Mouse (Mus musculus) mammary gland, adult 2 months (tissue): ENCODE results near the gene Msrb3. TPM values are rescaled to one million over a fixed set of nuclear protein-coding genes. Genes with fewer than 3 reads are reported as not detected.

Source experiments
- polyA plus RNA-seq: library from polyadenylated mRNA; depleted of rRNA; stranded (reverse); fragments of >200 nt; gene quantifications from 2 replicates; pipeline ENCODE4 v1.2.3, GENCODE M21; 2012; ENCODE audit warnings: low replicate concordance; rRNA removed

Msrb3 gene
- 21.9 and 33.9 TPM in 2 replicates for polyA plus RNA-seq

DNA sequence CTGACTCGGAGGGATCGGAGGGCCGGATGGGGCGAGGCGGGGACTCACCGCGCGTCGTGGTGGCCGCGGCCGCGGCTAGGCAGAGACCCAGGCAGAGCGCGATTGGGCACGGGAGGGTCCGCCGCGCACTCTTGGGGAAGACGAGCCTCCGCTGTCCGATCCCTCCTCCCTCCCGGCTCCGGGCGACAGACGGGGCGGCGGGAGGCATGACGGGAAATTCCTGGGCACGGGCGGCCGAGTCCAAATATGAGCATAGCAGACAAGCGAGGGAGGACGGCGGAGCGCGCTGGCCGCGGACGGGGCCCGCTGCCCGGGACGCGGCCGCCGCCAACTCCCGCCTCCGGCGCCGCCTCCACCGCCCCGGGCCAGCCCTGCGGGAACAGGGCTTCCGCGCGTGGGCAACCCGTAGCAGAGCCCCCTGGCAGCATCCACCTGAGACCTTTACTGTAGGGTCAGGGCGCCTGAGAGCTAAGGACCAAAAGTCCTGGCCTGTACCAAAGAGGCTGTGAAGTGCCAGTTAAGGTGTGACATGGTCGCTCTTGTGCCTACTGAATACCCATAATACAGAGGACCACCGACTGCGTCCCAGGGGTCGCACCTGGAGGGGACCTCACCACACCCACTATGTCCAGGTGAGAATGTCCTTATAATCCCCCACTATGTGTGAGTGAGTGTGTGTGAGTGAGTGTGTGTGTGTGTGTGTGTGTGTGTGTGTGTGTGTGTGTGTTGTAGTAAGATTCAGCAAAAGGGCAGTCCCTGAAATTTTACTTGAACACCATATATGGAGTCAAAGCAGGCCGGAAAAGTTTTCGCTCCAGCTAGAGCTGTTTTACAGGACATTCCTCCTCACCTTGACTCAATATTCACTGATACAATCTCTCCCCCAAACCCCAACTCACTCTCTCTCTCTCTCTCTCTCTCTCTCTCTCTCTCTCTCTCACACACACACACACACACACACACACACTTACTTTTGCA lies at the start of gene Msrb3:
Gene Msrb3, minus strand, starts transcription at position 317 of the 978 bp plus-strand sequence.

Other genes starting within 250 kb of the Msrb3 start
- gene Lemd3, start 80.2 kb upstream of the Msrb3 start, polyA plus RNA-seq = 3.2 and 6.7 TPM in 2 replicates
- 1.5 and 2.6 TPM in 2 replicates for gene Wif1, start 134.9 kb upstream of the Msrb3 start, polyA plus RNA-seq